Mouse (Mus musculus) bone marrow macrophage, adult 2 months (primary cell): ENCODE data around the gene Zfp775.

Experiments used
- CTCF ChIP-seq: IDR thresholded peaks from 2 replicates; pipeline ENCODE4 v1.5.1; 2012; ENCODE audit warnings: low read depth, mild to moderate bottlenecking, low read length, moderate library complexity
- POLR2A ChIP-seq: IDR thresholded peaks from 2 replicates; pipeline ENCODE4 v1.6.1; 2012; ENCODE audit warnings: mild to moderate bottlenecking, low read depth, low read length, borderline replicate concordance

DNA sequence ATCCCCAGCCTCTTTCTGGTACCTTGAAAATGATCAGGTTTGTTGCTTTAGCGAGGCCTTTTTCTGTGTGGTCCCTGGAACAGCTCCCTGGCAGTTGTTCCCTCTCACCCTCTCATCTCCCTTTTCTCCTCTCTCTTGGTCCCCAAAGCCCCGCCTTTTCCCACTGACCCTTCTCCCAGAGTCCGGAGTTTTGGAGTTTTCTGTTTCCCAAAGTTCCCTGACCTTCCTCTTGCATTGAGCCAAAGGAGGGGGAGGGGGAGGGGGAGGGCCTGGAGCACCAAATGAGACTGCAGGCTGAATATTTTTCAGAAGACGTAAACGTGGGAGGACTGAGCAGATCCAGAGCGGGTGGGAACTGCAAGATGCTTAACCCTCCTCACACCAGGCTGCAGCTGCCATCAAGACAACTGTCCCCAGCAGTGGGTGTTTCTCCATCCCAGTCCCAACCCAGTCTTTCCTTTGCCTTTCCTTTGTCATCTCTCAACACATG, 29.2 kb upstream of the Zfp775 start, which contains the start of gene Rarres2:
- TF ChIP-seq CTCF (no peak), POLR2A (no peak)
